Mouse (Mus musculus) mouse embryonic stem cell (cell line): ENCODE results near the gene Actr2.

Experiments used
- in situ Hi-C, 2 experiments: fragments of 300-500 bp; cut with MboI; formaldehyde crosslinking; loops; 1 replicate in 1 of 2; 3 replicates in 1 of 2; pipeline ENCODE4 v1.14.3; 2019 to 2020; ENCODE audit warnings: low sequenced_read_pairs in 2 of 2, low pct_unique_long_range_greater_than_20kb in 1 of 2, mixed read lengths in 1 of 2; ENCODE audit not compliant: unreplicated experiment in 1 of 2

Gene Actr2

GRCm38 (mm10) chr11:20031536-20031935 is 81.2 kb downstream of the Actr2 start:
- in situ Hi-C loops, result loop anchor here (5.0 to 25.0 kb wide), 3 partner anchors 117 to 419 kb away; no protein-coding TSS in a partner anchor

GRCm38 (mm10) chr11:20030973-20031372 is 81.7 kb downstream of the Actr2 start:
- in situ Hi-C loops, result loop anchor here (5.0 to 25.0 kb wide), 3 partner anchors 116 to 419 kb away; no protein-coding TSS in a partner anchor

- in situ Hi-C loops, result loop anchor here in 1 of 2 experiments (5.0 to 25.0 kb wide), 2 partner anchors 107 to 417 kb away; partner anchors contain the start of gene Spred2
Measured at GRCm38 (mm10) chr11:20029014-20029413, 83.7 kb downstream of the Actr2 start.

GRCm38 (mm10) chr11:20028396-20028795 is 84.3 kb downstream of the Actr2 start:
- in situ Hi-C loops, result loop anchor here in 1 of 2 experiments (5.0 to 25.0 kb wide), 2 partner anchors 106 to 416 kb away; partner anchors contain the start of gene Spred2

GRCm38 (mm10) chr11:20027719-20028118 is 85.0 kb downstream of the Actr2 start:
- in situ Hi-C loops, result loop anchor here in 1 of 2 experiments (5.0 to 25.0 kb wide), 2 partner anchors 105 to 415 kb away; partner anchors contain the start of gene Spred2

- in situ Hi-C loops, result loop anchor here in 1 of 2 experiments (5.0 to 25.0 kb wide), 2 partner anchors 104 to 414 kb away; partner anchors contain the start of gene Spred2
Measured at GRCm38 (mm10) chr11:20025899-20026298, 86.8 kb downstream of the Actr2 start.

GRCm38 (mm10) chr11:20022911-20023482 is 89.7 kb downstream of the Actr2 start:
- in situ Hi-C loops, result no loop called here

- in situ Hi-C loops, result no loop called here
Measured at GRCm38 (mm10) chr11:20022462-20022861, 90.3 kb downstream of the Actr2 start.

- in situ Hi-C loops, result no loop called here
Measured at GRCm38 (mm10) chr11:20020720-20021119, 92.0 kb downstream of the Actr2 start.

GRCm38 (mm10) chr11:20018905-20019304 is 93.8 kb downstream of the Actr2 start:
- in situ Hi-C loops, result no loop called here

- in situ Hi-C loops, result no loop called here
Measured at GRCm38 (mm10) chr11:20017937-20018336, 94.8 kb downstream of the Actr2 start.

GRCm38 (mm10) chr11:20013366-20013765 is 99.3 kb downstream of the Actr2 start:
- in situ Hi-C loops, result no loop called here
